Mouse (Mus musculus) midbrain, postnatal 0 days (tissue): ENCODE measurements at regions not wholly inside any gene's neighbourhood (a gene's known extent, or its start where the extent isn't known, plus 50 kb on each side); places are given as distances from the start of the nearest gene placed in this dataset.

Experiments used
- ATAC-seq: fragments of 200-750 bp; cut with Nextera tagmentation; 2 replicates; pipeline ENCODE4 v1.8.0; 2017; ENCODE audit warnings: moderate number of reproducible peaks, mild to moderate bottlenecking, moderate TSS enrichment, moderate library complexity; ENCODE audit not compliant: low FRiP score
- DNase-seq: peaks from one replicate; pipeline ENCODE4 v3.0.0-alpha.2; 2015; ENCODE audit warnings: low spot score
- H3K27ac ChIP-seq: fragments of 300-500 bp; sonication (generic); 2 replicates; pipeline ENCODE4 v1.5.1; 2014; ENCODE audit warnings: low read depth, mild to moderate bottlenecking, low read length, mixed read lengths
- H3K27me3 ChIP-seq: fragments of 300-500 bp; sonication (generic); 2 replicates; pipeline ENCODE4 v1.6.1; 2014; ENCODE audit warnings: low read length, control low read depth, mixed read lengths; ENCODE audit not compliant: insufficient read depth
- H3K36me3 ChIP-seq: fragments of 300-500 bp; sonication (generic); 2 replicates; pipeline ENCODE4 v1.6.1; 2014; ENCODE audit warnings: low read length, control low read depth, mixed read lengths; ENCODE audit not compliant: insufficient read depth
- H3K4me1 ChIP-seq: fragments of 300-500 bp; sonication (generic); 2 replicates; pipeline ENCODE4 v1.6.1; 2014; ENCODE audit warnings: mild to moderate bottlenecking, control low read depth, antibody characterized with exemption, low read length, mixed read lengths; ENCODE audit not compliant: insufficient read depth
- H3K4me2 ChIP-seq: fragments of 300-500 bp; sonication (generic); 2 replicates; pipeline ENCODE4 v1.6.1; 2014; ENCODE audit warnings: low read depth, mild to moderate bottlenecking, low read length, mixed read lengths; ENCODE audit not compliant: poor library complexity, severe bottlenecking
- H3K4me3 ChIP-seq: fragments of 300-500 bp; sonication (generic); 2 replicates; pipeline ENCODE4 v1.5.1; 2014; ENCODE audit warnings: low read depth, mild to moderate bottlenecking, low read length, moderate library complexity
- H3K9ac ChIP-seq: fragments of 300-500 bp; sonication (generic); replicated peaks from 2 replicates; pipeline ENCODE4 v1.6.1; 2014; ENCODE audit warnings: mild to moderate bottlenecking, low read length, moderate library complexity, mixed read lengths; ENCODE audit not compliant: poor library complexity, severe bottlenecking
- H3K9me3 ChIP-seq: fragments of 300-500 bp; sonication (generic); 2 replicates; pipeline ENCODE4 v1.6.1; 2016; ENCODE audit warnings: low read length, control low read depth
- CTCF ChIP-seq: IDR thresholded peaks from 2 replicates; pipeline ENCODE4 v1.5.1; 2016; ENCODE audit warnings: antibody characterized with exemption, mild to moderate bottlenecking
- WGBS: fragments of 180-500 bp; shearing (Covaris S2); extraction: QIAGEN DNeasy Blood & Tissue Kit; methylation state at CpG from one replicate; pipeline ENCODE4 v1.1.7; 2014; 5-methylcytosine and 5-hydroxymethylcytosine counted together

DNA sequence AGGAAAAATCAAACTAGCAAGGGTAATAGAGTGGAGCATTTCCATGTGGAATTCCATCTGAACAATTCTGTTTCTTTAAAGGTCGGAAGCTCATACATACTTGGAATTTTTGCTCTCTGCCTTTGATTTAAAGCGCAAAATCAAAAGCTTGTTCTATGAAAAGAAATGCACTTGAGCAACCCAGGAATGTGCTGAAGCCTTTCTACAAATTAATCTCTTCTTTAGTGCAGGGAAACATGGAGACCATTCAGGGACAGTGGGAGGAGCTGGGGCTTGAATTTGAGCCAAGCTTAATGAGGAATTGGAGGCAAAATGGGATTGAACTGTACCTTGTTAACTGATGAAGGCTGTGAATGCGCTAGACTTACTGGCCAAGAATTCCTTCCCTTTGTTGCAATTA lies 933.1 kb upstream of the Lcorl start:
- H3K27me3 ChIP-seq: no peaks in the 10 kb centered on the region
- DNase-seq: no peak
- no peak for ATAC-seq
- H3K27ac ChIP-seq: no peak overlapping the region
- H3K36me3 ChIP-seq: no peaks in the 10 kb centered on the region
- 29% methylated on average over 3 of the region's 3 CpGs for WGBS
- no peak overlapping the region for H3K9ac ChIP-seq
- no peak for TF ChIP-seq CTCF
- H3K4me3 ChIP-seq: no peak overlapping the region
- no peaks in the 10 kb centered on the region for H3K4me1 ChIP-seq
- H3K4me2 ChIP-seq: no peak overlapping the region
- no peaks in the 10 kb centered on the region for H3K9me3 ChIP-seq

DNA sequence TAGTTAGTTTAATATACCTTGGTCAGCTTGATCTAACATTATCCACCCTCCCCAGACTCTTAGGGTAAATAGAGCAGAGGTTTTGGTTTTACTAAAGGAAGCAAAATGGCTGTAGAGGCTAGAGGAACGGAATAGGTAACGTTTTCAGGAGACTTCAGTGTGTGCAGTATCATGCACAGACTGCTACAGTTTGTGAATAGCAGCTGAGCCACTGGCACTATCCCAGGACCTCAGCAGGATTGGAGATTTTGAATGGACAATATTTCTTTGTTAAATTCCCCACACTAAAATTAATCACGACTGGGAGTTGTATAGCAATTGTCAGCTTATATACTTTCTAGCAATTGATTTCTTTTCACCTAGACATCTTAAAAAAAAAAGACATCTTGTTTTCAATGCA lies 929.7 kb upstream of the Lcorl start:
- H3K9me3 ChIP-seq: no peaks in the 10 kb centered on the region
- no peaks in the 10 kb centered on the region for H3K4me1 ChIP-seq
- ATAC-seq (no peak), DNase-seq (no peak)
- H3K36me3 ChIP-seq: no peaks in the 10 kb centered on the region
- no peak overlapping the region for H3K4me2 ChIP-seq
- H3K9ac ChIP-seq: no peak overlapping the region
- H3K4me3 ChIP-seq: no peak overlapping the region
- 56% methylated on average over 3 of the region's 3 CpGs for WGBS
- no peaks in the 10 kb centered on the region for H3K27me3 ChIP-seq
- no peak for TF ChIP-seq CTCF
- H3K27ac ChIP-seq: no peak overlapping the region

DNA sequence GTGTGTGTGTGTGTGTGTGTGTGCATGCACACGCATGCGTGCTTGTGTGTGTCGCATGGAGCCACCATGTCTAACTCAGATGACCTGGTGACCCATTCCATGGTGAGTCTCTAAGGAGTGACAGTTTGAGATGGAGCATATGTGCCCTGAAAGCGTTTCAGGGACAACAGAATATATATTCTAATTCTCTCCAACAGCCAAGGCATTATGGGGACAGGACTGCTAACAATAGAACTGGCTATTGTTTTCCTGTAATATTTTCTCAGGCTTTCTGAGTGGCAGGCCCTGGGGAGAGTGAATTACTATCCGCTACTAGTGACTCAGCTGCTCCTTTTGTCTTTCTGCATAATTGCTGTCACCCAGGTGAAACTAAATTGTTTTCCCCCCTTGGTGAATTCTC lies 898.7 kb upstream of the Lcorl start:
- Histone ChIP-seq H3K9ac (no peak overlapping the region), H3K27me3 (no peaks in the 10 kb centered on the region), H3K4me2 (no peak overlapping the region), H3K4me3 (no peak overlapping the region), H3K27ac (no peak overlapping the region), H3K36me3 (no peaks in the 10 kb centered on the region), H3K9me3 (no peaks in the 10 kb centered on the region), H3K4me1 (no peaks in the 10 kb centered on the region)
- TF ChIP-seq CTCF: no peak
- no peak for ATAC-seq
- WGBS: 50% methylated on average over 5 of the region's 5 CpGs
- no peak for DNase-seq

DNA sequence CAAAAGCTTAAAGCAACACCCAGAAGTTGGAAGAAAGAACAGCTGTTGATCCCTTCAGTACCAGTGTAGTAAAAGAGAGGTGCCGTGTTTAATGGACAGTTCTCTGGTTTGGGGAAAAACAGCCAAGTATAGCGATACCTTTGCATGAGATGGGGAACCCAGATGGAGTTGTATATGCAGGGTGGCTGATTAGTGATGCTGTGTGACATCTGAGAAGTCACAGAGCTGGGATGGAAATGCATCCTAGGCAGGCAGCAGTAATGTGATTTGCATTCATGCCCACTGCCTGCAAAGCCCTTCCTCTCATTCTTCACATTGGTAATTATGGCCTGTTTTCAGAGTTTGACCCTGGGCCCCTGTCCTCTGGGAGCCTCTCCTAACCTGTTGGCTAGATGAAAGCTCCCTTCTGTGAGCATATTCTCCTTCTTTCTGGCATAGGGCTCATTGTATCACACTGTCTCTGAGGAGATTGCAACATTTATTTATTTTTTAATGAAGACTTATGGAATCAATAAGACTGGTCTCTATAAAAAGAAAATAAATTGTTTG lies 882.7 kb upstream of the Lcorl start:
- Histone ChIP-seq H3K27ac (no peak overlapping the region), H3K27me3 (no peaks in the 10 kb centered on the region), H3K4me2 (no peak overlapping the region), H3K36me3 (no peaks in the 10 kb centered on the region), H3K4me3 (no peak overlapping the region), H3K9me3 (no peaks in the 10 kb centered on the region), H3K9ac (no peak overlapping the region), H3K4me1 (no peaks in the 10 kb centered on the region)
- ATAC-seq (no peak), DNase-seq (no peak)
- 82% methylated on average over 2 of the region's 2 CpGs for WGBS
- no peak for TF ChIP-seq CTCF

DNA sequence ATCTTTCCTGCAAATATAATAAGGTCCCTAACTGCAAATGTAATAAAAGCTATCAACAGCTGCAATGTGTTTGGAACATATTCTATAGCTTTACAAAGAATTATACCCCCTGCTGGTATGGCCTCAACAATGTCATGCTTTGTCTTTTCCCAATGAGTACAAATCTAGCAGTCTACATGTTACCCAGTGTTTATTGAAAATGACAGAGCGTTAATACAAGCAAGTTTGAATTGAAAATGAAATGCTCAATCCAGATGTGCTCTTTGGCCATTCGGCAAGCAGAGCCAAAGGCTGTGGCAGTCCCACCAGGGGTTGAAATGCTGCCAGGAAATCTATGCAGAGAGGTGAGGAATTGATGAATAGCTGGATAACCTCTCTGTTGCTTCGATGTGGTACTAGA lies 875.1 kb upstream of the Lcorl start:
- DNase-seq (no peak), ATAC-seq (no peak)
- no peaks in the 10 kb centered on the region for H3K36me3 ChIP-seq
- 58% methylated on average over 3 of the region's 3 CpGs for WGBS
- no peaks in the 10 kb centered on the region for H3K27me3 ChIP-seq
- no peak for TF ChIP-seq CTCF
- no peak overlapping the region for H3K9ac ChIP-seq
- H3K9me3 ChIP-seq: no peaks in the 10 kb centered on the region
- no peak overlapping the region for H3K4me2 ChIP-seq
- no peak overlapping the region for H3K27ac ChIP-seq
- H3K4me3 ChIP-seq: no peak overlapping the region
- H3K4me1 ChIP-seq: no peaks in the 10 kb centered on the region

DNA sequence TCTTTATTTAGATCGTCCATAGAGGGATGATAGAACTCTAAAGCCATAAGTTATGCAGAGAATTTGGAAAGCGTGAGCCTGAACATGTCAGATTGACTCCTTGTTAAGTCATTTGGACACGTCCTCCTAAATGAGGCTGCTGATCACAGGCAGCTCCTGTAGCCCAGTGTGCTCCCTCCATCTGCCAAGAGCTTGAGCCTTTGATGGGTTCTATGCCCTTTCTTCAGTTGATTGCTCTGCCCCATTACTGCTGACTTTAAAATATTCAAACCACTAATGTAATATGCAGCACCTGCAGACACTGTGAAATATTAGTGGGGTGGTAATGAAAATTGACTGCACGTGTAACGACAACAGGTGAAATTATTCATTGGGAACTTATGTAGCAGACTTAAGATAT lies 874.6 kb upstream of the Lcorl start:
- Histone ChIP-seq H3K27me3 (no peaks in the 10 kb centered on the region), H3K36me3 (no peaks in the 10 kb centered on the region), H3K9ac (no peak overlapping the region), H3K4me1 (no peaks in the 10 kb centered on the region), H3K27ac (no peak overlapping the region), H3K4me2 (no peak overlapping the region), H3K9me3 (no peaks in the 10 kb centered on the region), H3K4me3 (no peak overlapping the region)
- TF ChIP-seq CTCF: no peak
- WGBS: 65% methylated on average over 5 of the region's 5 CpGs
- no peak for DNase-seq
- peak; percentile 41; the same call in 1 of the 2 replicates for ATAC-seq
